Mouse (Mus musculus): Measurements from ENCODE around the gene Abhd5. TPM values are rescaled to one million over a fixed set of nuclear protein-coding genes. Genes with fewer than 3 reads are reported as not detected.

The Abhd5 gene
- total RNA-seq (2012; rRNA removed) = 14.2 and 14.3 TPM in 2 replicates
- polyA plus RNA-seq (2012; ENCODE audit: insufficient read depth in 1 of 2, insufficient read length in 2 of 2, low read depth in 1 of 2, low replicate concordance in 2 of 2, missing spikeins in 1 of 2) = 10 to 100 TPM in 1 of 2 experiments, not detected in 1; 20.2 TPM

- H3K36me3 ChIP-seq (ENCODE audit: control insufficient read depth in 1 of 2, insufficient read depth in 2 of 2, low read length in 2 of 2) = peaks cover 0 to 37% of the 10 kb centered on the region in 2 experiments; a peak in 2 of 4 replicates
- peak within 1 kb of the TSS; percentile 74 to 86 for H3K4me3 ChIP-seq (ENCODE audit: control insufficient read depth in 1 of 2, insufficient read depth in 1 of 2, low read depth in 2 of 2, low read length in 2 of 2)
- no peaks in the 10 kb centered on the region for H3K9me3 ChIP-seq (replicated peaks; ENCODE audit: insufficient read depth, low read length)
- DNase-seq (ENCODE audit: low read depth, low spot score) = peak; percentile 94
- peaks cover 20 to 33% of the 10 kb centered on the region in 2 experiments for H3K4me1 ChIP-seq (ENCODE audit: control insufficient read depth in 1 of 2, insufficient read depth in 2 of 2, low read length in 2 of 2)
- H3K27me3 ChIP-seq (ENCODE audit: control insufficient read depth in 1 of 2, insufficient read depth in 2 of 2, low read length in 2 of 2) = no peaks in the 10 kb centered on the region
- H3K9ac ChIP-seq (ENCODE audit: control insufficient read depth, low read depth, low read length, poor library complexity, severe bottlenecking) = peak within 1 kb of the TSS; percentile 94
- H3K79me2 ChIP-seq (ENCODE audit: control insufficient read depth, insufficient read depth, low read length, poor library complexity) = peaks cover 4% of the 10 kb centered on the region
- H3K27ac ChIP-seq (ENCODE audit: control insufficient read depth, low read depth, low read length) = peak within 1 kb of the TSS; percentile 50
- peak; percentile 33; the same call in 1 of the 2 replicates for TF ChIP-seq MXI1 (IDR thresholded peaks at IDR 0.05; ENCODE audit: low read depth, low read length)
- no peak for TF ChIP-seq ETS1 (IDR thresholded peaks at IDR 0.05; ENCODE audit: low read depth, low read length)
- TF ChIP-seq ELF1 (IDR thresholded peaks at IDR 0.05; ENCODE audit: low read depth, low read length) = no peak
- TF ChIP-seq TBP (IDR thresholded peaks at IDR 0.05; ENCODE audit: low read depth, low read length) = peak; percentile 79; the same call in 1 of the 2 replicates
- TF ChIP-seq ZMIZ1 (IDR thresholded peaks at IDR 0.05; ENCODE audit: low read depth, low read length) = peak; percentile 96
- TF ChIP-seq TCF12 (IDR thresholded peaks at IDR 0.05; ENCODE audit: low read depth, low read length) = 0 out of 2 replicates have a peak, but pooled peaks have one; percentile 37
- TF ChIP-seq SMC3 (IDR thresholded peaks at IDR 0.05; ENCODE audit: low read depth, low read length) = no peak
- TF ChIP-seq CTCF (IDR thresholded peaks at IDR 0.05 in 2 of 3, conservative IDR thresholded peaks at IDR 0.05 in 1 of 3; ENCODE audit: control insufficient read depth in 1 of 3, insufficient read depth in 1 of 3, low read depth in 2 of 3, low read length in 3 of 3, poor library complexity in 1 of 3, severe bottlenecking in 1 of 3) = peak in 2 of 3 experiments; percentile 38 to 43; a peak in 5 of 6 replicates
- TF ChIP-seq MYB (IDR thresholded peaks at IDR 0.05; ENCODE audit: low read depth, low read length) = no peak
- no peak for TF ChIP-seq CHD1 (IDR thresholded peaks at IDR 0.05; ENCODE audit: low read depth, low read length)
- TF ChIP-seq POLR2A (IDR thresholded peaks at IDR 0.05; ENCODE audit: control insufficient read depth in 1 of 2, insufficient read depth in 1 of 2, low read depth in 1 of 2, low read length in 2 of 2, poor library complexity in 1 of 2) = peak; percentile 97 to 100
- peak; percentile 74 for TF ChIP-seq HCFC1 (IDR thresholded peaks at IDR 0.05; ENCODE audit: low read depth, low read length)
- no peak for TF ChIP-seq RCOR1 (IDR thresholded peaks at IDR 0.05; ENCODE audit: low read depth, low read length)
- TF ChIP-seq GATA1 (IDR thresholded peaks at IDR 0.05; ENCODE audit: low read depth, low read length) = no peak
- no peak for TF ChIP-seq GABPA (IDR thresholded peaks at IDR 0.05; ENCODE audit: low read depth, low read length)
- TF ChIP-seq BHLHE40 (IDR thresholded peaks at IDR 0.05; ENCODE audit: borderline replicate concordance, low read depth, low read length) = no peak
- TF ChIP-seq MYC (IDR thresholded peaks at IDR 0.05; ENCODE audit: low read depth, low read length) = no peak
- TF ChIP-seq NELFE (IDR thresholded peaks at IDR 0.05; ENCODE audit: low read depth, low read length) = peak; percentile 96
- no peak for TF ChIP-seq JUND (IDR thresholded peaks at IDR 0.05; ENCODE audit: low read depth, low read length)
- no peak for TF ChIP-seq MAX (IDR thresholded peaks at IDR 0.05; ENCODE audit: low read length)
- 0 out of 2 replicates have a peak, but pooled peaks have one; percentile 20 for TF ChIP-seq USF1 (IDR thresholded peaks at IDR 0.05; ENCODE audit: low read depth, low read length)
- no peak for TF ChIP-seq ZKSCAN1 (IDR thresholded peaks at IDR 0.05; ENCODE audit: low read depth, low read length)
- 0 out of 2 replicates have a peak, but pooled peaks have one; percentile 40 for TF ChIP-seq MAZ (IDR thresholded peaks at IDR 0.05; ENCODE audit: low read depth, low read length)
- peak; percentile 77 for TF ChIP-seq SIN3A (IDR thresholded peaks at IDR 0.05; ENCODE audit: low read length)
- TF ChIP-seq E2F4 (IDR thresholded peaks at IDR 0.05; ENCODE audit: borderline replicate concordance, low read depth, low read length) = no peak
- no peak for TF ChIP-seq POLR2AphosphoS5 (IDR thresholded peaks at IDR 0.05; ENCODE audit: borderline replicate concordance, low read depth, low read length)
- no peak for TF ChIP-seq ZC3H11A (IDR thresholded peaks at IDR 0.05; ENCODE audit: low read depth, low read length)
- TF ChIP-seq EP300 (IDR thresholded peaks at IDR 0.05; ENCODE audit: low read depth in 1 of 2, low read length in 2 of 2) = no peak
- TF ChIP-seq USF2 (IDR thresholded peaks at IDR 0.05; ENCODE audit: borderline replicate concordance in 1 of 2, insufficient read depth in 1 of 2, low read depth in 1 of 2, low read length in 2 of 2) = no peak
- TF ChIP-seq POLR2AphosphoS2 (IDR thresholded peaks at IDR 0.05; ENCODE audit: low read length) = peak; percentile 59; the same call in 1 of the 2 replicates
- TF ChIP-seq CHD2 (IDR thresholded peaks at IDR 0.05; ENCODE audit: low read length) = no peak
- TF ChIP-seq TAL1 (IDR thresholded peaks at IDR 0.05; ENCODE audit: low read length) = no peak
- no peak for TF ChIP-seq MEF2A (IDR thresholded peaks at IDR 0.05; ENCODE audit: extremely low read depth, insufficient replicate concordance, low read depth, low read length, poor library complexity, severe bottlenecking)
- no peak for TF ChIP-seq ZNF384 (IDR thresholded peaks at IDR 0.05; ENCODE audit: low read depth, low read length)
- no peak for TF ChIP-seq MAFK (IDR thresholded peaks at IDR 0.05; ENCODE audit: borderline replicate concordance, low read depth, low read length)
- TF ChIP-seq RAD21 (IDR thresholded peaks at IDR 0.05; ENCODE audit: low read depth, low read length) = no peak
These were observed at the start of gene Abhd5 for GRCm38 (mm10) chr9:122351303-122352024. Gene Abhd5 (plus strand): TSS chr9:122351608.

Data from MEL (cell line).